Mouse (Mus musculus) left cerebral cortex, adult 18-20 months (tissue): ENCODE measurements around the gene Ptgdr2. TPM values are rescaled to one million over a fixed set of nuclear protein-coding genes. Genes with fewer than 3 reads are reported as not detected.

Experiments used
- DNase-seq, 2 experiments: peaks; one replicate each; pipeline ENCODE4 v3.0.0; 2021 to 2022; ENCODE audit warnings: low spot score in 2 of 2, mixed read lengths in 1 of 2
- total RNA-seq, 2 experiments: library from RNA; stranded (reverse); gene quantifications; 2 replicates each; pipeline ENCODE4 v1.2.3; 2021

Gene Ptgdr2
- total RNA-seq, 2 experiments from 2014 or later, result 0.23 TPM; not detected in 1

DNA sequence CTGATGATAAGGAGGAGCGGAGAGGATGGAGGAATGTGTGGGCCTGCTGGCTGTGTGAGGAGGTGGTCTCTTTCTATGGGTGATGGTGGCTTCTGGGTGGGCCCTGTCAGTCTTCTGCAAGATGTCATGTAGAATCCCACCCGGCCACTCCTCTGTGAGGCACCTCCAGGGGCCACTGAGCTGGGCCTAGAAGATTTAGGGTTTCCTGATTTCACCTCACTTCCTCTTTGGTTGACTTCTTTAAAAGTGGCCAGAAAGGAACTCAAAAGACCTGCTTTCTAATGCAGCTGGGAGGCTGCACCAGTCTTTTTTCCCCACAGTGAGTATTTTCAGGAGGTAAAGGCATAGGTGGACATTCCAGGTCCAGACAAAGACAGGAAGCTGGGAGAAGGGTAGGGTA is 6.3 kb upstream of the Ptgdr2 start:
- DNase-seq, result no peak

DNA sequence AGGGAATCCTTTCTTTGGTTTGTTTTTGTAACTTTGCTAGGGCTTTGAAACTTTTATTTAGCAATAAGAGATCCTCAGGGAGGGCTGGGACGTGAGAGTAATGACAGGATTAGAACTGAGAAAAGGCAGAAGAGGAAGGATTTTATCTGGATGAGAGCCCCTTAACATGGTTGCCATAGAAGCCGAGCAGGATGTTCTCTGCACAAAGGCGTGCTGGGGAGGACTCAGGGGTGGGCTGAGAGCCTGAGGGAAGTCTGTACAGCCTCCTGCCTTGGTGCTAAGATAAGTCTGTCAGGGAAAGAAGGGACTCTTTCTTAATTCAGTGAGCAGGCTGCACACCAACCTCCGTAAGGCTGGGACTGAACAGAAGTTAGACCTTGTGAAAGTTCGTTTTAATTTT is 1.9 kb upstream of the Ptgdr2 start:
- no peak for DNase-seq

DNA sequence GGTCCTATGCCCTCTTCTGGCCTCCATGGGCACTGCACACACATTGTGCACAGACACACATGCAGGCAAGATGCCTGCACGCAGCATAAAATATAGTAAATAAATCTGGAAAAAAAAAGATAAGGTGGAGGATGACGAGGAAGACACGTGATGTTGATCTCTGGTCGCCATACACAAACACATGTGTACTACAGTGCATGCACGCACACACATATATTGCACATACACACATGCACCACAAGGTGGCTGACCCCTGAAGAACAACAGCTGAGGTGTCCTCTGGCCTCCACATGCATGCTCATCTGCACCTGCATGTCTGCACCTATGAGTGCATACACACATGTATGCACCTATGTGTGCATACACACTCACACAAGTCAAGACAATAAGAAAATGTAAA is 883 bp upstream of the Ptgdr2 start:
- DNase-seq, result no peak

DNA sequence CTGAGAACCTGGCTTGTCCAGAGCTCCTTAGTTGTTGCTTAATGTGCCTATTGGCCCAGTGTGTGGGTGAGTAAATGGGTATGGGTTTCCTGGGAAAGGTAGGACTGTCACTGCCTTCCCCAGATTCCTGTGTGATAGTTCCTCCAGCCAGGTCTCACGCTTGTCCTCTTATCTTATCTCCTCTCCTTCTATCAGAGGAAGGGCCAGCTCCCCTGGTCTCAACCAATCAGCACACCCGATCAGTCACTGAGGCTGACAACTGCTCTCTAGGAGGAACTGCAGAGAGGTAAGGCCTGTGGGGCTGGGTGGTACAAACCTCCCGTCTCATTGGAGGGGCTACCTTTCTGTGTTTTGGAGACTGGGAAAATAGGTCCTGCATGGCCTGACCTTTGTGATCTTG is 1.8 kb downstream of the Ptgdr2 start:
- no peak for DNase-seq

DNA sequence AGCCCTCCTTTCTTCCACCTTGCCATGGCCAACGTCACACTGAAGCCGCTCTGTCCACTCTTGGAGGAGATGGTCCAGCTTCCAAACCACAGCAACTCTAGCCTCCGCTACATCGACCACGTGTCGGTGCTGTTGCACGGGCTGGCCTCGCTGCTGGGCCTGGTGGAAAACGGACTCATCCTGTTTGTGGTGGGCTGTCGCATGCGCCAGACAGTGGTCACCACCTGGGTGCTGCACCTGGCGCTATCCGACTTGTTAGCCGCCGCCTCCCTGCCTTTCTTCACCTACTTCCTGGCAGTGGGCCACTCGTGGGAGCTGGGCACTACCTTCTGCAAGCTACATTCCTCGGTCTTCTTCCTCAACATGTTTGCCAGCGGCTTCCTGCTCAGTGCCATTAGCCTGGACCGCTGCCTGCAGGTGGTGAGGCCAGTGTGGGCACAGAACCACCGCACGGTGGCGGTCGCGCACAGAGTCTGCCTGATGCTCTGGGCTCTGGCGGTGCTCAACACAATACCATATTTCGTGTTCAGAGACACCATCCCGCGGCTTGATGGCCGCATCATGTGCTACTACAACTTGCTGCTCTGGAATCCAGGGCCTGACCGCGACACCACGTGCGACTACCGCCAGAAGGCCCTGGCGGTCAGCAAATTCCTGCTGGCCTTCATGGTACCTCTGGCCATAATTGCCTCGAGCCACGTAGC is 3.3 kb downstream of the Ptgdr2 start:
- peak; percentile 71 to 72 for DNase-seq

DNA sequence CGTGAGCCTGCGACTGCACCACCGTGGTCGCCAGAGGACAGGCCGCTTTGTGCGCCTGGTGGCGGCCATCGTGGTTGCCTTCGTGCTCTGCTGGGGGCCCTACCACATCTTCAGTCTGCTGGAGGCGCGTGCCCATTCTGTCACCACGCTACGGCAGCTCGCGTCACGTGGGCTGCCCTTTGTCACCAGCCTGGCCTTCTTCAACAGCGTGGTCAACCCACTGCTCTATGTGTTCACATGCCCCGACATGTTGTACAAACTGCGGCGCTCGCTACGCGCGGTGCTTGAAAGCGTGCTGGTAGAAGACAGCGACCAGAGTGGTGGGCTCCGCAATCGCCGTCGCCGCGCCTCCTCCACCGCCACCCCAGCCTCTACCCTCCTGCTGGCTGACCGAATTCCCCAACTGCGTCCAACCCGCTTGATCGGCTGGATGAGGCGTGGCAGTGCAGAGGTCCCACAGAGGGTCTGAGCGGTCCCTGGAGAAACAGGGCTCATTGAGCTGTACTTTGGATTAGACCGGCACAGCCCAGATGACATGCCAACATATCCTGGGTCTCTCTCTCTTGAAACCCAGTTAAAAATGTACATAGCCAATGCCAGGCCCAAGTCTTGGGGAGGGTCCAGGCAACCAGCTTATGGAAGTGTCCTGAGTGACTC is 4.0 kb downstream of the Ptgdr2 start:
- peak in 1 of 2 experiments; percentile 11 for DNase-seq

DNA sequence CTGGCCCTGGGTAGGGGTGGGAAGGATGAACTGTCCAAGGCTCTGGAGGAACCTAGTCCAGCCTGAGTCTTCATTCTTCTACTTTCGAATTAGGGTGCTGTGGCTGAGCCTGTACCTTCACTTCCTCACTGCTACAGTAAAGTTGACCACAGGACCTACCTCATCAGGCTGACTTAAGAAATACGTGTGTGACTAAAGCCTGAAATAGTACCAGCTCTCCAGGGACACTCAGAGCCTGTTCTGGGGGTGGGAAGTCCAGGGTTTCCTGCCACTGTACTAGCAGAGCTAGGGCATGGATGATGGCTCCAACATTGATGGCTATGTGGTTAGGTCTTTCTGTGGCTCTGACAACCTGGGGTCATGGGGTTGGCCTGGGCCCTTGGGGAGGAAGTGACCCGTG is 7.0 kb downstream of the Ptgdr2 start:
- no peak for DNase-seq

DNA sequence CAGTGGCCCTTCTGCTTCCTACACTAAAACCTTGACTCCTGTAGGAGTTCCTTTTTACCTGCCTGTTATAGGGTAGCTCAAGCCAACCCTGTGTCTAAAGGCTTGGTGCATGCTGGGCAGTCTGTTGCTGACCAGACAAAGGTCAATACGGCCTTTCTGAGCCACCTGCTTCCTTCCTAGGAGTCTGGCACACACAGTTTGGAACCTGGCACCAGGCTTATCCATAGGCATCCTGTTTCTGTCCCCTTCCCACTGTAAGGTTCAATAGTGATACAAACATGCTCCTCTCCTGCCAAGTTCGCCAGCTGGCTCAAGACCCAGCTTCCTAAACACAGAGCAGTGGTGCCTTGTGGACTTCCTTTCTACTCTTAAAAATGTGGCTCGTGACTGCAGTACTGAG is 9.5 kb downstream of the Ptgdr2 start:
- DNase-seq, result no peak

DNA sequence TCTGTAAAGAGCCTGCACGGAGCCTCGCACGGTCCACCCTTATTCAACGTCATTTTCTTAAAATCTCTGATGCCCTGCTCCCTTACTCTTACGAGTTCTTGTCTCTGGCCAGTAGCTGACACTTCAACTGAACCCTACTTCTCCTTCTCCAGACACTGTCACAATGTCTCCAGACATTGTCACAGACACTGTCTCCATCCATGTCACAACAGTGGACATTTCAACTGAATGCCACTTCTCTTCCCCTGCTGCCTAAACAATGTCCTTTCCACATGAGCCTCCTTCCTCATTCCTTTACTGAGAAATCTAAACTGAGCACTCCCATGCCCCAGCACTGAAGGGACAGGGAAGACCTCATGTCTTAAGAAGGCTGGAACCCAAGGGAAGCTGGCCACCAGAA is 10.3 kb downstream of the Ptgdr2 start:
- no peak for DNase-seq

DNA sequence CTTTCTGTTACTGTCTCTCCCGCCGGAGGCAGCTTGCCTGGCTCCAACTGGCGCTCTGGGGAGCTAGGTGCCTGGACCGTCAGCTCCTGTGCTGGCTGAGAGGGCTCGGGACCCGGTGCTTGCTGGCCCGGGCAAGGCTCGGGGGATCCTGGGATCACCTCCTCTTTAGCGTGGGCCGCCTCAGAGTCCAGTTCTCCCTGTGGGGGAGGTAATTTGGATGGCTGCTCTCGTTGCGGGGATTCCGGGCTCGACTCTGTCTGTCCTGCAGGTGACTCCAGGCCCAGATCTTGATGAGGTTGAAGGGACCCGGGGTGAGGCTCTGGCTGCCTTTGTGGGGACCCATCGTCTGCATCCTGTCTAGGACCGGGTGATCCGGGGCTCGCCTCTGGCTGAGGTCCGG is 11.5 kb downstream of the Ptgdr2 start:
- peak in 1 of 2 experiments; percentile 8 for DNase-seq

DNA sequence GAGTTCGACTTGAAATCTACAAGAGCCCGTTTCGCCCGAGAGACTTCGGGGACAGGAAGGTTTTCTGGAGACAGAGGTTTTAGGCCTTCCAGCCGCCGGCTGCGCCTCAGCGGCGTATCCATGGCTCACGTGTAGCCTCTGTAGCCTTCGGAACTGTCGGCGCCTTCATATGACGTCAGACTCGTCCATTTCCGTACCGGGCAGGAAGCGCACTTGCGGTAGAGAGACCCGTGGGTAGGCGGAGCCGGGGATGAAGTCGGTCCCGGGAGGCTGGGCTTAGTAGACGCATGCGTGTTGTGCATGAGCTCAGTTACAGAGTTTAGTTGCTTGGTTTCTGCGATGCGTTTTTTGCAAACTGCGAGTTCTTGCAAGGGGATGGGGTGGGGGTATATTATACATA is 12.2 kb downstream of the Ptgdr2 start, which contains the start of gene Ccdc86:
Gene Ccdc86, minus strand, starts transcription at position 155 of the 400 bp plus-strand sequence.
- peak; percentile 96 to 99 for DNase-seq

DNA sequence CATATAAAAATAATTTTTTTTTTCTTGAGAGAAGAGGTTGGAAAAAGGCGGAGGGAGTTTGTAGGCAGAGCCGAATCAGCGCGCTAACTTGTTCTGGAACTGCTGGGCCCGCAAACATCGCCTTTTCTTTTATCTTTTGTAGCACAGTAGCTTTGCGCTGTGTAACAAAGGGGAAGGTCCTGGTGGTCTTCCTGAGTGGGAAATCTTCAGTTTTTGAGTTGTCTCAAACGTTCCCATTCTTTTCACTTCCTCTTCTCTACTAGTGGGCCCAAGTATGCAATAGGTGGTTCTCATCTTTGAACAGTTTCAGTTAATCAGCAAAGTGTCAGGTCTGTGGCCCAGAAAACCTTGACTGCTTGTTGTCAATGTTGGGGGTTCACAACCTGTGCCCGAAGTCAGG is 12.6 kb downstream of the Ptgdr2 start:
- DNase-seq, result no peak

DNA sequence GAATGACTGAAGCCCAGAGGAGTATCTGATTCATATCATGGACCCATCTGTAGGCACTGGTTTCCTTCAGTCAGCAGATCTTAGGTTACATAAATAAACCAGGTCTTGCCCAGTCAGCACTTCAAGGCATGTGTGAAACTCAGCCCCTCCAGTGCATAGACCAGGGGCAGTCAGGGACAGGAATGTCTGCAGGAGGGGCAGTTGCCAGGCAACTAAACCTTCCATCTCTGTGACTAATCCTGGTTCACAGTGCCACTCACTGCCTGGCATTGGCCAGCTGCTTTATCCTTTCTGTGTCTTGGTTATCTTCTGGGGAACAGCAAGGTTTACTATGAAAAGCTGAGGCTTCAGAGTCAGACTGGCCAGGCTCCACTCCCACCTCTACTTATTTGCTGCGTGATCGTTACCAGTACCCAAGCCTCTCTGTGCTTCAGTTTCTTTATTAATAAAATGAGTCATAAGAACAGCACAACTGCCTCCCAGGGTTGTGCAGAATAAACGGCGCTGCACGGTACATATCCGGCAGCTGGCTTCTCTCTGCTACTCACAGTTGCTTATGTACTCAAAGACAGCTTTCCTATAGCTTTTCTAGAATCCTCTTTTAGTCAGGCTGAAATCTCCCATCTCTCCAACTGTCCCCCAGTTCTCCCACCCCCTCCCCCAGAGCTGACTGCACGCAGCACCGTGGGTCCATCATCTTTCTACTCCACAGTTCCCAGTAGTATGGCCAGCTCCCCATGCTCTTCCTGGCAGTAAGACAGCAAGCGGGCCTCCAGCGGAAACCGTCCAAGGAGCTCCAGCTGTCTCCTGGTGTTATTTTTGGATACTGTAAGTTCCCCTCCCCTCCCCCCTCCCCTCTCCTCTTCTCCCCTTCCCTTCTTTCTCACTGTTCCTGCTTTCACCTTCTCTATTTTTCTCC is 15.3 kb downstream of the Ptgdr2 start:
- DNase-seq, result peak; percentile 24 to 42

DNA sequence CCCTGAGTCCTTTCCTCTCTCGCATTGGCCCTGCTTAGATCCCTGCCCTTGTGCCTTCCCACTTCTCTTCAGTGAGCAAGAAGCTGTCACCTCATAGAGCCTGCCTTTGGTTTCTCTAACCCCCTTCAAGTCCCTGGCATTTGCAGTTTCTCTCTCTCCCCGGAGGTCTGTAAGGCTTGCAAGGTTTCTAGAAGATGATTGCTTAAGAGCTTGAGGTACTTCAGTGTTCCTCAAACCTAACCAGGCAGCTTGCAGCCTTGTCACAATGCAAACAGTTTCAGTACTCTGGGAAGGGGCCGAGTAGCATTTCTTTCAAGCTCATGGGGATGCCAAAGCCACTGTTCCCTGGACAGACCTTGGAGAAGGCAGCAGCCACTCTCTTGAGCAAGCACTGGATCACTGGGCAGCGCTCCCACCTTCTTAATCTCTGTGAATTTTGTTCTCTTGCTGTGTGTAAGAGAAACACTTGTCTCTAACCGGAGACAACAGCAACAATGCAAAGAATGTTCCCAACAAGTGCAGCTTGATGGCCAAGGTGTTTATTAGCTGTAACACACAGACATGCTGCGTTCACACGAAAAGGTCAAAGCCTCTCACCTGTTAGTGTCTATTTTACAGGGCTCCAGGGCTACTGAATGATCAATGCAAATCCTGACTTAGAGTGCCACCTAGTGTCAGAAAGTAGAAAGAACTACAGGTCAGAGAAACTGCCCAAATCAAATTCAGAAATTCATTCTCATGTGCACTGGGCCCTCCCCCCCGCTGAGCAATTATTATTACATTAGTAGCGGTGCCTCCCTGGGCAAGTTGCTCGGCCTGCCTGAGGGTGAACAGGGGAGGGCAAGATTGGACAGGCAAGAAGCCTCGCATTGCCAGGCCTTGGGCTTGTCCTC is 22.4 kb downstream of the Ptgdr2 start:
- DNase-seq, result peak; percentile 22 to 67

DNA sequence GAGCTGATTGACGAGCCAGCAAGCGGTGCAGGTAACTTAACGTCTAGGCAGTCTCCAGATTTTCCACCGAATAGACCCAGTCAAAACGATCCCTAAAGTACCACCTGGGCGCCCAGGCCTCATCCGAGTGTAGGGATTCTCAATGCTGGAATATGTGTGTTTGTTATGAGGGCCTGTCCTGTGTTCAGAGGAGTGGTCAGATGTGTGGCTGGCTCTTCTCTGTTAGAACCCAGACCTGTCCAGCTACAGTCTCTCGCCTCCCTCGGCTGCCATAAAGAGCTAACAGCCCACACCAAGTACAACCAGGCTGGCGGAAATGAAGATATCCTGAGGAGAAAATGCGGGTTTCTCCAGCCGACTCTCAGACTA is 23.0 kb downstream of the Ptgdr2 start:
- no peak for DNase-seq

DNA sequence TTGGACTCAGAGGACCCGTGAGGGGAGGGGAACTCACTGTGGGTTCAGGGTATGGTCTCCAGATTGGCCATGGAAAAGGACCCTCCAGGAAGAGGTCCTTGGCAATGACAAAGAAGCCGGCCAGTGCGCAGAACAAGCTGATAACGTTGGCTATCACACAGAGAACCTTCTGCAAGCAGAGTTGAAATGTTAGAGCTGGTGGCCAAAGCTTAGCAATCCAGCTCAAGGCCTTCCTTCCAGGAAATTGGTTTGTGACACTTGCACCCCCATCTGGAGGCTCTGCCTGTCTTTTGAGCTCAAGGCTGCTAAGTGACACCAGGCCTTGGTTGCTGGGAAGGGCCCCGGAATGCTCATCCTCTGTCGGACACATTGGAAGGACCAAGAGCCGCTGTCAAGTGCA is 28.8 kb downstream of the Ptgdr2 start:
- DNase-seq, result no peak

DNA sequence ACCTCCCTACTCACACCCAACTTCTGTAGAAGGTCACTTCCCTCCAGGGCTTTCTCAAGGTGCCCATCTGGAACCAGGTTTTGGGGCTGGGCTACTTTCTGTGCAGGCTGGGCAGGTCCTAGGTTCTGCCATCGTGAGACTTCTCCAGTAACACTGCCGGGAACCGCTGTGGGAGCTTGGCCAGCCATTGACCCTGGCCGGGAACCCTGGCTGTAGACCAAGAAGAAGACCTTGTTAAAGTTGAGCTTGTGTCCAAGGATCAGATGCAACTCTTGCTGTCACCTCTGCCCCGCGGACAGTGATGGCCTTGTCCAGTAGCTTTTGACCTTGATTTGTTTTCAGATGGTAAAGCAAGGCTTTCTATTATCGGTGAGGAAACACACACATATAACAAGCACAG is 31.6 kb downstream of the Ptgdr2 start:
- no peak for DNase-seq

DNA sequence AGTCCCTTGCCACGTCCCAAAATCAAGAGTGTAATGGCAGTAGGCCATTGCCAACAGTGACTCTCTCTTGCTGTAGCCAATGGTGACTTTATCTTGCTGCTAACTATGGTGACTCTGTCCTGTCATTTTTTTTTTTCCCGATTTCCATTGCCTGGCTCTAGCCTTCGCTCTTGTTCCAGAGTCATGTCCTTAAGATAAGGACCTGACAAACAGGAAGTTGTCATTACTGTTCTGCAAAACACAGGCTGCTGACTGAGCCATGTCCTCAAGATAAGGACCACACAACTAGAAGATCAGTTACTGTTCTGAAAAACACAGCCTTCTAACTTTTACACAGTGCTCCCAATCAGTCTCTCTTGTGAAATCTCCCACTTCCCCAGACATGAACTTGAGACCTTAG is 33.5 kb downstream of the Ptgdr2 start:
- DNase-seq, result no peak

DNA sequence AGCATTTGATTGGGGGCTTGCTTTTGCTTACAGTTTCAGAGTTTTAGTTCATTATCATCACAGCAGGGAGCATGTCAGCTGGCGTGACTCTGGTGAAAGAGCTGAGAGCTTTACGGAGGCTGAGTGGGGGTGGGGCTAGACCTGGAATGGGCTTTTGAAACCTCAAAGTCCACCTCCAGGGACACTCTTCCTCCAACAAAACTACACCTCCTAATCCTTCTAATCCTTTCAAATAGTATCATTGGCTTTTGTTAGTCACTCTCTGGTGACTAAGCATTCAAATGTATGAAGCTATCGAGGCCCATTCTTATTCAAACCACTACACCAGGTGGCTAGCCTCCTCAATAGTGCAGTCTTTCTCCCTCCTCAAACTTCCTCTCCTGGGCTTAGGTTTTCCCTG is 35.7 kb downstream of the Ptgdr2 start:
- DNase-seq, result no peak

DNA sequence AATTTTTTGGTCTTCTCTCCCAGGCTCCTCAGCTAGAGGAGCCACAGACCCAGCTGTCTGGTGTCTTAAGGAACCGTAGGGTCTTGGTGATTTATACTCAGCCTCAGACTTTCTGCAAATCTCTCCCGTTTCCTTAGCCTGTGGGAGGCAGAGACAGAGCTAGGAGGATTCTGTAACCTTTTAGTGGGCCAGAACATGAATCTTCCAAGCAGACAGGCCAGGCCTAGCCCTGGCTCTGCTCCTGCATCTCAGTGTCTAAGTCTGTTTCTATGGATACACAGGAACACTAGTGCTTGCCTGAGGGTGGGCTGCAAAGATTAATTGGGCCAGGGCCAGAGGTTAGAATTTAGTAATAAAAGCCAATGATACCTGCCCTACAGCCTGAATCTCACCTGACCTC is 36.2 kb downstream of the Ptgdr2 start:
- no peak for DNase-seq
